Mouse (Mus musculus) kidney, adult 9 months (tissue): ENCODE measurements around the gene Tchh.
"Not testable (repeated sequence)": the region's sequence is repeated elsewhere in the genome, so short reads cannot be mapped to it uniquely, and the experiment has no call there.

ENCODE experiments used
- DNase-seq: peaks from one replicate; pipeline ENCODE4 v3.0.0; 2022

Gene Tchh

DNA sequence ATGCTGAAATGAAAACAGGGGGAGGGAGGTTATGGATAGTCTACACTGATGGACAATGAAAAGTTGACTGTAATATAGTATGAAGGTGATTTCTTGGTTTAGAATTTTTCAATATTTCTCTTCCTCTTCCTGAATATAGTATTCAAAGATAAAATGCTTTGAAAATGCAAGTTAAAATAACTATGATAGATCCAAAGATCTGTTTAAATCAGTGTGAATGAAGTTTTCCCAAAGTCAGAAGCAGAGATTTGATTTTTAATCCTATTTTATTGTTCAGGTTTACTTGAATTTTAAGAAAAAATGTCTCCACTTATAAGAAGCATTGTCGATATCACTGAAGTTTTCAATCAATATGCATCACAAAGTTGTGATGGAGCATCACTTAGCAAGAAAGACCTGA is at the start of gene Tchh:
Tchh (plus strand) TSS at position 301 of the 400 bp plus-strand sequence.
- DNase-seq: no peak

- DNase-seq: no peak
Measured at GRCm38 (mm10) chr3:93393366-93393765, 48.8 kb upstream of the Tchh start, which contains the start of gene Rptn. Rptn (plus strand) TSS chr3:93393699.

GRCm38 (mm10) chr3:93403936-93404335 is 38.2 kb upstream of the Tchh start:
- DNase-seq: no peak

GRCm38 (mm10) chr3:93406992-93407391 is 35.1 kb upstream of the Tchh start:
- peak; percentile 59 for DNase-seq

DNA sequence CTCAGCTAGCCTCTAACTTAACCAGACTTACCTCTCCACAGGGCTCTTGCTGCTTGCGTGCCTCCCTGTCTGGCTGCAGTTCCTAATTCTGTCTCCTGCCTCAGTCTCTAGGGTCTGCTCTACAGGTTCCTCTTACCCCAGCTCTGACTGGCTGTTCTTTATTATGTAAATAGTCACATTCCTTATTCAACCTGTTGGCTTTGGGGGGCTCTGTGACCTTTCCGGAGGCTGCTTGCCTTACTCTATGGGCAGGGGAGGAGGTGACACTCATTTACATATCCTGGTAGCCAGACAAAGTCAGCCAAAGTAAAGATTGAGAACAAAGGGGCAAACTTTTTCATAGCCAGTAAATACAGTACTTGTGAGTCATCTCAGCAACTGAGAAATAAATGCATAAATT is 30.2 kb upstream of the Tchh start:
- no peak for DNase-seq

GRCm38 (mm10) chr3:93431673-93432072 is 10.5 kb upstream of the Tchh start:
- no peak for DNase-seq

DNA sequence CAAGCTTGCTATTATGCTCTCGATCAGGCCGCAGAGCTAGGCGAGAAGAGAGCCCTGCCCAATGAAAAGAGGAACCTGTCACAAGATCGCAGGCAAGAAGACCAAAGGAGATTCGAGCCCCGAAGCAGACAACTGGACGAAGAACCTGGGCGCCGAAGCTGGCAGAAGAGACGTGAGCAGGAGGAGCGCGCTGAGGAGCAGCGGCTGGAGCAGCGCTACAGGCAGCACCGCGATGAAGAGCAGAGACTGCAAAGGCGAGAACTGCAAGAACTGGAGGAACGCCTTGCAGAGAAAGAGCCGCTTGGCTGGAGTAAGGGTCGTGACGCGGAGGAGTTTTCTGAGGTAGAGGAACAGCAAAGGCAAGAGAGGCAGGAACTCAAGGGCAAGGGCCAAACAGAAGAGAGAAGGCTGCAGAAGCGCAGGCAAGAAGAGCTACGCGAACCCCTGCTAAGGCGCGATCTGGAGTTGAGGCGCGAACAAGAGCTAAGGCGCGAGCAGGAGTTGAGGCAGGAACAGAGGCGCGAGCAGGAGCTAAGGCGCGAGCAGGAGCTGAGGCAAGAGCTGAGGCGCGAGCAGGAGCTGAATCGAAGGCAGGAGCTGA is 1.5 kb downstream of the Tchh start:
- peak; percentile 28 for DNase-seq

DNA sequence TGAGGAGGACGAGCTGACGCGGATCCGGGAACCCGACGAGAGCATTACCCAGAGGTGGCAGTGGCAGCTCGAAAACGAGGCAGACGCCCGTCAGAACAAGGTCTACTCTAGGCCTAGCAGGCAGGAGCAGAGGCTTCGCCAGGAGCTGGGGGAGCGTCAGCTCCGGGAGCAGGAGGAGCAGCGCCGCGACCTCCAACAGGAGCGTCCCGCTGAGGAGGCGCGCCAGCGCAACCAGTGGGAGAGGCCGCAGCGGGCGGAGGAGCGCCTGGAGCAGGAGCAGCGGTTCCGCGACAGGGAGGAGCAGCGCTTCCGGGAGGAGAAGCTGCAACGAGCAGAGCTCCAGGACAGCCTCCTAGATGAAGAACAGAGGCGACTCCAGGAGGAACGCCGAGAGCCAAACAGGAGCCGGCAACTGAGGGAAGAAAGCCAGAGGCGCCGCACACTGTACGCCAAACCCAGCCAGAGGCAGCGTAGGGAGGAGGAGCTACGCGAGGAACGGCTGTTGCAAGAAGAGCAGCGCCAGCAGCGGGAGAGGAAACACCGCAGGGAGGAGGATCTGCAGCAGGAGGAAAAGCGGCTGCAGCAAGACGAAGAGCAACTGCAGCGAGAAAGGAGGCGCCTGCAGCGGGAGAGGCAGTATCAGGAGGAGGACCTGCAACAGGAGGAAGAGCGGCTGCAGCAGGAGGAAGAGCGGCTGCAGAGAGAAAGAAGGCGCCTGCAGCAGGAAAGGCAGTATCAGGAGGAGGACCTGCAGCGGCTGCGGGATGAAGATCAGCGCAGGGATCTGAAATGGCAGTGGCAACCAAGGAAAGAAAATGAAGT is 2.4 kb downstream of the Tchh start:
- DNase-seq: peak; percentile 76

DNA sequence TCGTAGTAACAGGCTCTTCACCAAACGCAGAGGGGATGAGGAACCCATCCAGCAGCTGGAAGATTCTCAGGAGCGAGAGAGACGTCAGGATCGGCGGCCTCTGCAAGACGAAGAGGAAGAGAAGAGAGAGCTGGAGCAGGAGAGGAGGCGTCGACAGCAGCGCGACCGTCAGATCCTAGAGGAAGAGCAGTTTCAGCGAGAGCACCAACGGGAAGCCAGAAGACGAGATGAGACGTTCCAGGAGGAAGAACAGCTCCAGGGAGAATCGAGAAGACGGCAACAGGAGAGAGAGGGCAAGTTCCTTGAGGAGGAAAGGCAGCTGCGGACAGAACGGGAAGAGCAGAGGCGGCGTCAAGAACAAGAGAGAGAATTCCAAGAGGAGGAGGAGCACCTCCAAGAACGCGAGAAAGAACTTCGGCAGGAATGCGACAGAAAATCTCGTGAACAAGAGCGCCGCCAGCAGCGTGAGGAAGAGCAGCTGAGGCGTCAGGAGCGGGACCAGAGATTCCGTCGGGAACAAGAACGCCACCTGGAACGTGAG is 3.1 kb downstream of the Tchh start:
- DNase-seq: peak; percentile 49

GRCm38 (mm10) chr3:93446128-93446755 is 4.1 kb downstream of the Tchh start:
- peak; percentile 44 for DNase-seq

GRCm38 (mm10) chr3:93446756-93447137 is 4.6 kb downstream of the Tchh start:
- DNase-seq: not testable (repeated sequence)

DNA sequence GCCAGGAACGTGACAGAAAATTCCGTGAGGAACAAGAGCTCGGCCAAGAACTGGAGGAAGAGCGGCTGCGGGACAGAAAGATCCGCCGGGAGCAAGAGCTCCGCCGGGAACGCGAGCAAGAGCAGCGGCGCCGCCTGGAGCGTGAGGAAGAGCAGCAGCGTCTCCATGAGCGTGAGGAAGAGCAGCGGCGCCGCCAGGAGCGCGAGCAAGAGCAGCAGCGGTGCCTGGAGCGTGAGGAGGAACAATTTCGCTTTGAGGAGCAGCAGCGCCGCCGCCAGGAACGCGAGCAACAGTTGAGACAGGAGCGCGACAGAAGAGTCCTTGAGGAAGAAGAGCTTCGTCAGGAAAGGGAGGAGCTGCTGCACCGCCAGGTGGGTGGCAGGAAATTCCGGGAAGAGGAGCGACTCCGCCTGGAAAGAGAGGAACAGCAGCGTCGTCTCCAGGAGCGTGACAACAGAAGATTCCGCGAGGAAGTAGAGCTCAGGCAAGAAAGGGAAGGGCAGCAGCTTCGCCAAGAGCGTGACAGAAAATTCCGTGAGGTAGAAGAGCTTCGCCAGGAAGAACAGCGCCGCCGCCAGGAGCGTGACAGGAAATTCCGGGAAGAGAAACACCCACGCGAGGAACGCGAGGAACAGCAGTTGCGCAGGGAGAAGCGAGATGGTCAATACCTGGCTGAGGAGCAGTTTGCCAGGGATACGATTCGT is 5.2 kb downstream of the Tchh start:
- peak; percentile 79 for DNase-seq

- DNase-seq: no peak
Measured at GRCm38 (mm10) chr3:93466556-93466955, 24.4 kb downstream of the Tchh start.

- DNase-seq: no peak
Measured at GRCm38 (mm10) chr3:93467130-93467529, 25.0 kb downstream of the Tchh start.

DNA sequence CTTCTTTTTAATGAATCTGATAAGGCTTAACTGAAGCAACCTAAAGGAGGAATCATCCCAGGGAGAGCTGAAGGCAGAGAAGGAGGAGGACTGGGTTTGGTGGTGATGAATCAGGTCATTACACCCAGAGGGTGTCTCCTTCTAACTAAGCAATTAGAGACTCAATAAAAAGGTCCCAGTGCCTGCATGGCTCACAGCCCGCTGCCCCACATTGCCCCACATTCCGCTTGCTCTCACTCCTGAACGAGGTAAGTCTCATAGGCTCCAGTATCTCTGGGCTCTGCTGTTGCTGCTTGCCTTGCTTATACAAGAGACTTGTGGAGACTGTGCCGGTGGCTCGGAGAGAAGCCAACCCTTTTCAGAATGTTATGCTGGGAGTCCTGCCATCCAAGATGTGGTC is 26.4 kb downstream of the Tchh start, which contains the start of gene Tchhl1:
Tchhl1 (plus strand) TSS at position 194 of the 400 bp plus-strand sequence.
- peak; percentile 35 for DNase-seq

DNA sequence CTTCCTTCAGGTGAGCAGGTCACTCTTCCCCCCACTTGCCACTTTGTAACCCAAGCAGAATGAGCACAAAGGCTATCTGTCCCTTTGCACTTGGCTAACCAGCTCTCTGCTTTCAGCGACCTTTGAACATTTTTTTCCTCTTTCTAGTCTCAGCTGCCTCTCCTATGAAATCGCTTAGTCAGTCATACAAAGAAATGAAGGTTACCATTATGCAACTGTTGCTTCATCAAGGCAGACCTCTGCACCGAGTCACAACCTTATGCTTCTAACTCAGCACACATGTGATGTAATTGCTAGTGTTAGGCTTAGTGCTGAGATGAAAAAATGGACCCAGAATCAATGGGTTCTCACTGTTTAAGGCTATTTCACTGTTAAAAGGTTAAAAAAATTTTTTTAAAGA is 27.5 kb downstream of the Tchh start:
- peak; percentile 88 for DNase-seq

DNA sequence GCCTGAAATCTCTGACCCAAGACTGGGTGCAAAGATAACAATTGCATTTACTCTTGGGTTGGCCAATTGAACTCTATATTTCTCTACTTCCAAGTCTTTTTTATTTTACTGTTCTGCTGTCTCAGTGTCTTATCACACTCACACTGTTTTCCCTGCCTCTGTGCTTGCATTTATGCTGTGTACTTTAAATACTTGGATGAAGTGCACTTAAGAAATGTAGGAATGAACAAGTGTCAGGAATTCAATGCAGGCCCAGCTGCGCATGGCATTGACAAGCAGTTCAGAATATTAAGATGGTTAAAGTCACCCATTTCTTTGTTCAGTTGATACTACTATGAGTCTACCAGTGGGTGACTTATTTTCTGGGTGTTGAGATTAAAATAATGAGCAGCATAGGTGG is 37.9 kb downstream of the Tchh start:
- DNase-seq: no peak

- DNase-seq: no peak
Measured at GRCm38 (mm10) chr3:93481982-93482616, 40.0 kb downstream of the Tchh start.

- no peak for DNase-seq
Measured at GRCm38 (mm10) chr3:93485611-93486010, 43.5 kb downstream of the Tchh start.

DNA sequence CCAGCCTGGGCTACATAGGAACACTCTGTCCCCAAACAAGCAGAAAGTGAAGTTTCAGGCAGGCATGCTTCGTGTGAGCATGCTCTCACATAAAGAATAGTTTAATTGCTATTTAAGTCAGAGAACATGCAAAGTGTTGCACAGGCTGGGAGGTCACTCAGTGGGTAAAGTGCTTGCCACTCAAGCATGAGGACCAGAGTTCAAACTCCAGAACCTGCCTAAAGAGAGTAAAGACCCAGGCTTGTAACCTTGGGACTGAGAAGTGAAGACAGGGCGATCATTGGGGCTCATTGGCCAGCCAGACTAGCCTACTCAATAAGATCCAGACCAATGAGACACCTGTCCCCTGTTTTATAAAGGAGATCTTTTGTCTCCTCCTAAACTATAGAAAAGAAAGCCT is 46.4 kb downstream of the Tchh start:
- DNase-seq: peak; percentile 65

DNA sequence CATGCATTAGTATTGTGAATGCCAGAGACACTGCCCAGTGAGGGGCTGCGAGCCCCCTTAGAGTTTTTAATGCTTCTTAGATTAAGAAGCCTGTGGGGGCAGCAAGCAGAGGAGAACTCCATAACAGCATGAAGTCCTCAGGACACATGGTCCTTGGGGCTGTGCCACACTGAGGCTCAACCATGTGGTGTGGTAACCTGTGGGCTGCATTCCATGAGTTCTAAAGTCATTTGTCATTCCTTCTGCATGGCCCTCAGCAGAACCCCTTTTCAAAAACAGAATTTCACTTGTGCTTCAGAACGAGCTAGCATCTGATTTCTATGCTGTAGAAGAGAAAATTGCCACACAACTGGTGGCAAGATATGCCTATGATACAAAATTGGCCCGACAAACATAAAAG is 50.0 kb downstream of the Tchh start:
- DNase-seq: no peak

- peak; percentile 76 for DNase-seq
Measured at GRCm38 (mm10) chr3:93493992-93494391, 51.9 kb downstream of the Tchh start.
